Mouse (Mus musculus) limb, embryonic 13.5 days (tissue): ENCODE results near the gene Glt28d2. TPM values are rescaled to one million over a fixed set of nuclear protein-coding genes. Genes with fewer than 3 reads are reported as not detected.
A peak's percentile ranks its signal among the peaks of the same experiment; 100 is the strongest.

ENCODE experiments used
- ATAC-seq: fragments of 200-750 bp; cut with Nextera tagmentation; 2 replicates; pipeline ENCODE4 v1.8.0; 2017; ENCODE audit warnings: low read depth, moderate number of reproducible peaks, moderate TSS enrichment; ENCODE audit not compliant: low FRiP score
- H3K27ac ChIP-seq: fragments of 300-500 bp; sonication (generic); 2 replicates; pipeline ENCODE4 v1.5.1; 2015; ENCODE audit warnings: inconsistent platforms, mild to moderate bottlenecking, moderate library complexity
- H3K27me3 ChIP-seq: fragments of 300-500 bp; sonication (generic); 2 replicates; pipeline ENCODE4 v1.6.1; 2015; ENCODE audit warnings: mild to moderate bottlenecking, inconsistent platforms
- H3K36me3 ChIP-seq: fragments of 300-500 bp; sonication (generic); 2 replicates; pipeline ENCODE4 v1.6.1; 2015; ENCODE audit warnings: inconsistent platforms, mild to moderate bottlenecking, moderate library complexity
- H3K4me1 ChIP-seq: fragments of 300-500 bp; sonication (generic); 2 replicates; pipeline ENCODE4 v1.6.1; 2015; ENCODE audit warnings: inconsistent platforms
- H3K4me2 ChIP-seq: fragments of 300-500 bp; sonication (generic); replicated peaks from 2 replicates; pipeline ENCODE4 v1.6.1; 2015; ENCODE audit warnings: inconsistent platforms, mild to moderate bottlenecking, moderate library complexity
- H3K4me3 ChIP-seq: fragments of 300-500 bp; sonication (generic); 2 replicates; pipeline ENCODE4 v1.5.1; 2015; ENCODE audit warnings: moderate library complexity, mild to moderate bottlenecking, inconsistent platforms
- H3K9ac ChIP-seq: fragments of 300-500 bp; sonication (generic); 2 replicates; pipeline ENCODE4 v1.6.1; 2015; ENCODE audit warnings: mild to moderate bottlenecking, inconsistent platforms
- H3K9me3 ChIP-seq: fragments of 300-500 bp; sonication (generic); 2 replicates; pipeline ENCODE4 v1.6.1; 2016; ENCODE audit warnings: inconsistent platforms
- WGBS: fragments of 180-500 bp; shearing (Covaris S2); methylation state at CpG from one replicate; pipeline ENCODE4 v1.1.7; 2015; 5-methylcytosine and 5-hydroxymethylcytosine counted together
- polyA plus RNA-seq: library from polyadenylated mRNA; unstranded; fragments of >200 nt; fragmentation: Nextera tagmentation; extraction: Ambion mirVana; gene quantifications from 2 replicates; pipeline ENCODE4 v1.2.1, GENCODE M21; 2015

The Glt28d2 gene
- polyA plus RNA-seq, 1 experiment from 2014 or later = 1.7 TPM

DNA sequence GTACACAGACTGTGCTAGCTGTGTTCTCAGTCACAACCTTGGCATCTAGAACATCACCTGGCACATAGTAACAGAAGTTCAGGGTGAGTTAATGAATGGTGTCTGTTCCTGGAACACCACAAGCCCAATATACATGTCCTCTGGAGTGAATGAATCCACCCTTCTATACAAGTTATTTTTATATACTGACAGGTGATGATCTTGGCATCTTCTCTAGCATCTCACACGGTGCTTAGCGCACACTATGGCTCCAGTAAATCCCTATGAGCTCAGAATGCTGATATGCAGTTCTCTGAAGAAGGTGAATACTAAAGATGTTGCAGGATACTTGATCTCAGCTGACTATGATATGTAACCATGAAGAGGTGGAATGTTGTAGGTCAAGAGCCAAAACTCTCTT, 24.4 kb downstream of the Glt28d2 start:
- Histone ChIP-seq H3K9ac (no peak overlapping the region), H3K4me1 (peaks cover 9% of the 10 kb centered on the region), H3K4me3 (no peak overlapping the region), H3K4me2 (no peak overlapping the region), H3K36me3 (no peaks in the 10 kb centered on the region), H3K27ac (no peak overlapping the region), H3K27me3 (no peaks in the 10 kb centered on the region), H3K9me3 (no peaks in the 10 kb centered on the region)
- ATAC-seq = no peak
- 81% methylated on average over 2 of the region's 2 CpGs for WGBS

DNA sequence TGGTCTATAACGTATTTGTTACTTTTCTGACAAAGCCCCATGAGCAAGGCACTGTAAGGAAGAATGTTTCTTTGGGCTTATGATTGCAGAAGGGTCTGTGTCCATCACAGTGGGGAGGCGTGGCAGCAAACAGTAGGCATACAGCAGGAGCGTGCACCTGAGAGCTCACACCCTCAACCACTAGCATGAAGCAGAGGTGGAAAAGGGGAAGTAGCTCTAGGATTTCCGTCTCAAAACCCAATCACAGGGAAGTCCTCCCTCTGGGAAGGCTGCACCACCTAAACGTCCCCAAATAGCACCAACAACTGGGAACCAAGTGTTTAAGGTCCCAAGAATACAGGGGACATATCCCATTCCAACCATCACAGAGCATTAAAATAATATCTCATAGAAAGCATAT, 26.3 kb downstream of the Glt28d2 start:
- WGBS = 87% methylated on average over 5 of the region's 5 CpGs
- no peak for ATAC-seq
- no peak overlapping the region for H3K4me3 ChIP-seq

DNA sequence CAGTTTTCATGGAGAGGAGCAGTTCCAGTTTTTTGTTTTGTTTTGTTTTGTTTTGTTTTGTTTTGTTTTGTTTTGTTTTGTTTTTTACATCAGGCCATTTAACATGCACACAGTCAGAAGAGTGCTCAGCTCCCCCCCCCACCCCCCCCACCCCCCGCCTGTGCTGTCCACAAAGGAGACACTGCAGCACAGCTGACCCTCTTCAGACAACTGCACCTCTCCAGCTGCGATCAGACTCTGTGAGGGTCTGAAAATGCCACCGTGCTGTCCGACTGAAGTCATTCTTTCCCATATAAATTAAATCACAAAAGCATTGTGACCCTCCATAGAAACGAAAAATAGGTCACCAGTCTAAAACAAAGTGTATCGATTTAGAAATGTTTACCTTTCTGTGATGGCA, 28.0 kb downstream of the Glt28d2 start:
- ATAC-seq = no peak
- Histone ChIP-seq H3K36me3 (no peaks in the 10 kb centered on the region), H3K9ac (no peak overlapping the region), H3K4me2 (no peak overlapping the region), H3K9me3 (no peaks in the 10 kb centered on the region), H3K4me1 (peaks cover 9% of the 10 kb centered on the region), H3K27ac (no peak overlapping the region), H3K4me3 (no peak overlapping the region), H3K27me3 (no peaks in the 10 kb centered on the region)
- WGBS = 82% methylated on average over 6 of the region's 6 CpGs

More for the DNA sequence above, 26.3 kb downstream of the Glt28d2 start:
- Histone ChIP-seq H3K27me3 (no peaks in the 10 kb centered on the region), H3K9me3 (no peaks in the 10 kb centered on the region), H3K9ac (no peak overlapping the region), H3K4me2 (no peak overlapping the region), H3K4me1 (peaks cover 9% of the 10 kb centered on the region), H3K27ac (no peak overlapping the region), H3K36me3 (no peaks in the 10 kb centered on the region)

DNA sequence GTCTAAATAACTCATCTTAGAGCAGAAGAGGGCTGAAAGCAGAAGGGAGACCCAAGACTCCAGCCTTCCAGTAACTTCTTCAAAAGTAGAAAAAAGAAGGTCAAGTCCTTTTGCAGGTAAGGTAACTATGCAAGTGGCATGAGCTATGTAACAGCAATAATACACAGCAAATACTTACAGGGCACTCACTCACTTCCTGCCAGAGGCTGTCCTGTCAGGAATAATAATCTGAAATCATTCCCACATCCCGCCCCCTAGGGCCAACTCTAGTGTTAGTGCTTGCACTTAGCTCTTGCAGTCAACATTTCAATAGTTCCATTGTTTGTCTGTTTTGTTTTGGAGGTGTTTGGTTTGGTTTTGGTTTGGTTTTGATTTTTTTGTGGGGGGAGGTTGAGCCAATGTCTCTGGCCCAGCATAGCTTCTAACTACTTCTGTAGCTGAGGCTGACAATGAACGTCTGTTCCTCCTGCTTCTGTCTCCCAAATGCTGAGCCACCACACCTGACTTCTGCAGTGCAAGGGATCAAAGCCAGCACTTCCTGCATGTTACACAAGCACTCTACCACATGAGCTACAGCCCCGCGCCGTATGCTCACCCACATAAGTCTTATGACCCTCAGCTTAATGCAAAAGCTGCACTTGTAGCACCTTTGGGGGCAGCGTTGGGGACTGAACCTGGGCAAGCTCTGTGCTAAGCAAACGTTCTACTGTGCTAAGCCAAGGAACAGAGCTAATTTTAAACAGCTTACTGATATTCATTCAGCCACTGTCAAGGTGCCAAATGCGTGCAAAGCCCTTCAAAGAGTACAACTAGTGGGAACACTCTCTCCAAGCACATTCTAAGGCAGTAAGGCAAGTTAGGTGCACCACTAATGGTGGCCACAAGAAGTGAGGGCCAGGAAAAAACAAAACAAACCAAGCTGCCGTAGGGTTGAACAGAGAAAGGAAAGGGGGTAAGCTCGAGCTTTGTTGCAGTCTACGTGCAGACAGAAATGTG, 28.9 kb downstream of the Glt28d2 start:
- H3K4me1 ChIP-seq = peaks cover 9% of the 10 kb centered on the region
- no peak overlapping the region for H3K4me3 ChIP-seq
- no peak for ATAC-seq
- no peak overlapping the region for H3K9ac ChIP-seq
- H3K27me3 ChIP-seq = no peaks in the 10 kb centered on the region
- no peak overlapping the region for H3K27ac ChIP-seq
- no peaks in the 10 kb centered on the region for H3K9me3 ChIP-seq
- no peaks in the 10 kb centered on the region for H3K36me3 ChIP-seq
- H3K4me2 ChIP-seq = no peak overlapping the region
- 54% methylated on average over 11 of the region's 11 CpGs for WGBS

DNA sequence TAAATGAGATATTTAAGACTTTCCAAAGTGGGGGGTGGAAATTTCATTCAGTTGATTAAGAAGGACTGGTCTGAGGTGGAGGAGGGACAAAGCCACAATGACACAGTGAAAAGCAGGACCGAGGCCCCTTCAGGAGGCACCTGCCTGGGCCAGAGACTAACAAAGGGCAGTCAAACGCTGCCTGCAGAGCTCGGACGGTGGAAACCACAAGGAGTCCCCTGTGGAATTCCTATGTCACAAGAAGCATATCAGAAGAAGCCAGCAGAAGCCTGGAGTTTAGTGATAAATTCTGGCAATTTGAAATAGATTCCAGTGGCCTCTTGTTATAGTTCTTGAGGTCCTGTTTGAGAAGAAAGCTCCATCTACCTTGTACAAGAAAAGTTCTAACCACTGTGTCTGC, 30.2 kb downstream of the Glt28d2 start:
- no peaks in the 10 kb centered on the region for H3K9me3 ChIP-seq
- no peaks in the 10 kb centered on the region for H3K27me3 ChIP-seq
- no peak for ATAC-seq
- 53% methylated on average over 4 of the region's 4 CpGs for WGBS
- H3K4me2 ChIP-seq = no peak overlapping the region
- no peak overlapping the region for H3K9ac ChIP-seq
- peaks cover 9% of the 10 kb centered on the region for H3K4me1 ChIP-seq
- no peak overlapping the region for H3K27ac ChIP-seq
- no peaks in the 10 kb centered on the region for H3K36me3 ChIP-seq
- no peak overlapping the region for H3K4me3 ChIP-seq

DNA sequence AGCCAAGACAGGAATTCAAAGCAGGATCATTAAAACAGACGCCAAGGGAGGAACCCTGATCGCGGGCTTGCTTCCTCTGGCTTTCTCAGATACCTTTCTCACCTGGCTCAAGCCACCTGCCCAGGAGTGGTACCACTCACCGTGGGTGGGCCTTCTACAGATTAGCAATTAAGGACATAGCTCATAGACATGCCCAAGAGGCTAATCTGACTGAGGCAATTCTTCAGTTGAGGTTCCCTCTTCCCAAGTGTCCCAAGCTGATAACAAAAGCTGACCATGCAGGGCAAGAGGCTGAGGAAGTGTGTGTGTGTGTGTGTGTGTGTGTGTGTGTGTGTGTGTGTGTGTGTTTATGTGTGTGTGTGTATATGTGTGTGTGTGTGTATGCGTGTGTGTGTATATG, 31.4 kb downstream of the Glt28d2 start:
- H3K27me3 ChIP-seq = no peaks in the 10 kb centered on the region
- H3K4me1 ChIP-seq = peaks cover 9% of the 10 kb centered on the region
- H3K27ac ChIP-seq = no peak overlapping the region
- no peak for ATAC-seq
- H3K4me3 ChIP-seq = no peak overlapping the region
- no peaks in the 10 kb centered on the region for H3K9me3 ChIP-seq
- 89% methylated on average over 5 of the region's 5 CpGs for WGBS
- H3K36me3 ChIP-seq = no peaks in the 10 kb centered on the region
- H3K4me2 ChIP-seq = no peak overlapping the region
- H3K9ac ChIP-seq = no peak overlapping the region

DNA sequence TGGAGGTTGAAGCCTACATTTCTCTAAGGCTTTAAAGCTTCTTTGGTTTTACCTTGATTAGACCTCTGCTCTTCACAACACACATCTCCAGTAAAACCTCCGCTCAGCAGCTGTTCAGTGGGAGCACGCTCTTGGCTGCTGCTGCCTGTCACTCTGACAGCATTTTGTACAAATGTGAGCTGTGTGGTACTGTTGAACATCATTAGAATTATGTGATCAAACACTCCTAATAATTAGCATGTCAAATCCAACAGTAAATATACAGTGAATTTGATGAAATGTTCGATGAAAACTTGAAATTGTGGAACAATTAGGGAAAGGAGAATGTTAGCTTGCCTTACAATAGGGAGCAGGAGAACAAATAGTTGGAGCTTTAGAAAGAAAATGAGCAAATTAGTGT, 32.3 kb downstream of the Glt28d2 start:
- Histone ChIP-seq H3K9me3 (no peaks in the 10 kb centered on the region), H3K27ac (no peak overlapping the region), H3K9ac (no peak overlapping the region), H3K4me3 (no peak overlapping the region), H3K4me1 (peaks cover 9% of the 10 kb centered on the region), H3K36me3 (no peaks in the 10 kb centered on the region), H3K4me2 (no peak overlapping the region), H3K27me3 (no peaks in the 10 kb centered on the region)
- no peak for ATAC-seq
- 82% methylated on average over 3 of the region's 3 CpGs for WGBS

DNA sequence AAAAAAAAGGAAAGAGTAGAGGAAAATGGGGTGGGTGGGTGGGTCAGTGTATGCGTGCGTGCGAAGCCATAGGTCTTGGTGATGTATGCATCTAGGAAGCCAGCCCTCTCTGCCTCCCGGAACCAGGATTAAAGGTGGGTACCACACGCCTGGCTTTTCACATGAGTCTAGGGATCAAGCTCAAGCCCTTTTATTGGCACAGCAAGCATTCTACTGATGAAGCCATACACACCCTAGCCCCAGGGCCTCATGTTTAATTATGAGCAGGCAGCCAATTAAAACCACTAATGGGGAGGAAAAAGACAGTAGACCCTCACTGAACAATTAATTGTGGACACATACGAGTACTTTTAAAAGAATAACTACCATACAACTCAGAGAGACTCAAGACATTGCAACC, 33.2 kb downstream of the Glt28d2 start:
- Histone ChIP-seq H3K36me3 (no peaks in the 10 kb centered on the region), H3K4me1 (peaks cover 9% of the 10 kb centered on the region), H3K27me3 (no peaks in the 10 kb centered on the region), H3K9me3 (no peaks in the 10 kb centered on the region), H3K27ac (no peak overlapping the region), H3K4me2 (no peak overlapping the region), H3K4me3 (no peak overlapping the region), H3K9ac (no peak overlapping the region)
- ATAC-seq = no peak
- 57% methylated on average over 6 of the region's 6 CpGs for WGBS

DNA sequence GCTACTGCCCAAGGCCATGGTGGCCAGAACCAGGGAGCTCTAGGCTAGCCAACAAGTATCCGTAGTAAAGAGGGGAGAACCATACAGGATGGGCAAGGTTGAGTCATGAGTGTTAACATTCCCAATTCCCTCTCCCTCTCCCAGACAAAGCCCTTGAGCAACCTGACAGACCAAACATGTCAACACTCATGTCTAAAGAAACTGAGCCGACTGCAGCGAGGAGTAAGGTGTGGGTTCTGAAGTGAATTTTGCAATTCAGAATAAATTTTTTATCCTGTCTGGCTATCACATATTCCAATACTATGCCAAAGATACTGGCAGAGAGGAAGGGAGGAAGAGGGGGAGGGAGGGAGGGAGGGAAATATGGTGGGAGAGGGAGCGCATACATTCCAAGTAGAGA, 33.6 kb downstream of the Glt28d2 start:
- 84% methylated on average over 4 of the region's 4 CpGs for WGBS
- Histone ChIP-seq H3K4me1 (peaks cover 7% of the 10 kb centered on the region), H3K36me3 (no peaks in the 10 kb centered on the region), H3K27me3 (no peaks in the 10 kb centered on the region), H3K9ac (no peak overlapping the region), H3K4me2 (no peak overlapping the region), H3K9me3 (no peaks in the 10 kb centered on the region), H3K27ac (no peak overlapping the region), H3K4me3 (no peak overlapping the region)
- no peak for ATAC-seq

DNA sequence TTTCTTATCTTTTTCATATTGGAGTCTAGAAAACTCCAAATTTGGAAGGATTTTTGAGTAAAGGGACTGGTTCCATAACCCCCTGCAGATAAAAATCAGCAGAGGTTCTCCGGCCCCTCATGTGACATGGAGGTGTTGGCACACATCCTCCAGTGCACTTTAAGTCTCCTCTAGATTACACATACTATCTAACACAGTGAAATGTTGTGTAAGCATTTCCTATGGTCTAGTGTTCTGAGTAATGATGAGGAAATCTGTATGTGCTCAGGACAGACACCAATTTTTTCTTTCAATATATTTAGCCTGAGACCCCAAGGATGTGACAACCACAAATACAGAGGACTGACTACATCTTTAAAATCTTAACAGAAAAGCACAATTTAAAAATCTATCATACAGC, 37.2 kb downstream of the Glt28d2 start:
- no peak for ATAC-seq
- Histone ChIP-seq H3K9me3 (0 out of 2 replicates have a peak, but pooled peaks cover 5% of the 10 kb centered on the region), H3K4me1 (0 out of 2 replicates have a peak, but pooled peaks cover 2% of the 10 kb centered on the region), H3K9ac (no peak overlapping the region), H3K36me3 (no peaks in the 10 kb centered on the region), H3K27me3 (no peaks in the 10 kb centered on the region), H3K4me2 (no peak overlapping the region), H3K27ac (no peak overlapping the region), H3K4me3 (no peak overlapping the region)
- 97% methylated on average over 1 of the region's 1 CpGs for WGBS

DNA sequence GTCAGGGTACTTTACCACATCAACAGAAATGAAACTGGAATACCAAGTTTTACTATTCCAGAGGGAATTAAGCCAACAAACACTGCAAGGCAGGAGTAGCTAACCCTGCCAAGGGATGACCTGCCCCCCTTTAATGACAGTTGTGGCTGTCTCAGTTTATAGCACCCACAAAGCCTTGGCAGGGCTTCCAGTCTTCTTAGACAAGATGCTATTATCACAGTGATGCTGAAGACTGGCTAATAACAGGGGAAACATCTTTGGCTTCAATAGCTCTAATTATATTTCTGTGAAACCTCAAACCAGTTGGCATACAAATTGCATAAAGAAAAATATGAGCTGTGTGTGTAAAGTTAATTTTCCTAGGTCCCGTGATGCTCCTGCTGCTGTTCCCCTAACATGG, 41.0 kb downstream of the Glt28d2 start:
- ATAC-seq = no peak
- WGBS = 63% methylated on average over 1 of the region's 1 CpGs
- peaks cover 18% of the 10 kb centered on the region for H3K4me1 ChIP-seq
- no peak overlapping the region for H3K4me2 ChIP-seq
- H3K4me3 ChIP-seq = no peak overlapping the region
- no peaks in the 10 kb centered on the region for H3K27me3 ChIP-seq
- 0 out of 2 replicates have a peak, but pooled peaks cover 5% of the 10 kb centered on the region for H3K9me3 ChIP-seq
- no peak overlapping the region for H3K9ac ChIP-seq
- no peak overlapping the region for H3K27ac ChIP-seq
- H3K36me3 ChIP-seq = no peaks in the 10 kb centered on the region

DNA sequence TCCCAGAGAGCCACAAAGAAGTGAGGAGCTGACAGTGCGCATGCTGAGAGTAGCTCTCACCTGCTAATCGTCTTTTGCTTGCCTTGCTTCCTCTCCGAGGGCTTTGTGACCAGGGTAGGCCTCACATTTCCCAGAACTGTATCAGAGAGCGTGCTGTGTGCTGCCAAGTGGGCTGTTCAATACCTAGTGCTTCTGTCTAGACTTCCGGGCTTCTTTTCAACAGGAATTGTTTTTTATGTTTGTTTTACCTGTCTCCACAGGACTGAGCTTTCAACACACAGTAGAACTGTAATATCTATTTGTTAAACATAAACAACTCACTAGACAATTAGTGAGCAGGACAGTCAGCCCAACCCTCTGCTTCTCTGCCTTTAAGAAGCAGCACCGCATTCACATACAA, 42.0 kb downstream of the Glt28d2 start:
- Histone ChIP-seq H3K36me3 (no peaks in the 10 kb centered on the region), H3K4me2 (no peak overlapping the region), H3K9me3 (0 out of 2 replicates have a peak, but pooled peaks cover 5% of the 10 kb centered on the region), H3K4me3 (no peak overlapping the region), H3K27me3 (no peaks in the 10 kb centered on the region), H3K9ac (no peak overlapping the region), H3K27ac (no peak overlapping the region), H3K4me1 (peaks cover 18% of the 10 kb centered on the region)
- WGBS = 80% methylated on average over 6 of the region's 6 CpGs
- no peak for ATAC-seq

DNA sequence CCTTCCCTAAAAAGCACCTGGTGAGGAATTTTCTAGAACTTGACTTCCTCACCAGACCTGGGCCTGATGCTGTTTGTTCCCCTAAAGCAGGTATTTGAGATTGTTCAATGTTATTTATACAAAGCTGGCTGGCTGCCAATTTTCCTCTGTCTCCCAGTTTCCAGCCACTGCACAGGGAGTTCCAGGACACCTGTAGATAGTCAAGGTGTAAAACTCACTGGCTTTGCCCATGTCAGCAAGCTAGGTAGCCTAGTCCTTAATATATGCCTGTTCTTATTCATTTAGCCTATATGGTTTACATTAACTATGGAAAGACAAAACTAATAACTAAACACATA, 44.5 kb downstream of the Glt28d2 start:
- Histone ChIP-seq H3K36me3 (no peaks in the 10 kb centered on the region), H3K9ac (no peak overlapping the region), H3K4me1 (peaks cover 18% of the 10 kb centered on the region), H3K9me3 (0 out of 2 replicates have a peak, but pooled peaks cover 5% of the 10 kb centered on the region), H3K4me2 (peak overlapping the region; percentile 44), H3K4me3 (no peak overlapping the region), H3K27me3 (no peaks in the 10 kb centered on the region), H3K27ac (peak overlapping the region; percentile 89)
- ATAC-seq = 0 out of 2 replicates have a peak, but pooled peaks have one; percentile 14
